Mouse (Mus musculus) inflammation-experienced regulatory T-cells, adult 6 months (primary cell): ENCODE data around the gene Ercc6. TPM values are rescaled to one million over a fixed set of nuclear protein-coding genes. Genes with fewer than 3 reads are reported as not detected.
A peak's percentile ranks its signal among the peaks of the same experiment; 100 is the strongest.

Experiments
- ATAC-seq: one replicate; pipeline ENCODE4 v1.8.0; 2017
- polyA plus RNA-seq, 3 experiments: library from polyadenylated mRNA; unstranded; fragments of 100-300 nt; shearing (Covaris generic); gene quantifications; one replicate each; pipeline ENCODE4 v1.2.1; 2017

Ercc6 gene
- polyA plus RNA-seq, 3 experiments from 2014 or later, result 4.3 to 8.8 (median 5.5) TPM

GRCm38 (mm10) chr14:32520400-32520926 lies 7.1 kb downstream of the Ercc6 start:
- no peak for ATAC-seq

DNA sequence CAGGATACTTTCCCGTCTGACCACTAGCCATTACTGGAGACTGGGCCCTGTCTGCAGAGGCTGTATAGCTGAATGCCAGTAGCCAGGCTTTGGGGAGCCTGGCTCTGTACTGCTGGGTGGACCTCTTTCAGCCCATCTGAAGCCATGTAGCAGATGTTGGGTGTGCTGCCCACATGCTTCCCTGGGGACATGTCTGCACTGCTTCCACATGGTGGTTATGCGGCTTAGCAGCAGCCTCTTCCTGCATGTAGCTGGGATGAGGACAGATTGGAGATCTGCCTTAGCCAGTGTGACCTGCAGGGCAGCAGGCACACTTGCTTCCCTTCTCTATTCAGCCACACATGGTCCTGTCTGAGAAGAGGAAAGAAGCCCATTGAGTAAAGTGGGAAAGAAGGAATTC lies 9.0 kb downstream of the Ercc6 start:
- ATAC-seq, result no peak

- no peak for ATAC-seq
Measured at GRCm38 (mm10) chr14:32524071-32524470, 10.8 kb downstream of the Ercc6 start.

- ATAC-seq, result no peak
Measured at GRCm38 (mm10) chr14:32525996-32526705, 12.8 kb downstream of the Ercc6 start.

- no peak for ATAC-seq
Measured at GRCm38 (mm10) chr14:32527211-32527610, 13.9 kb downstream of the Ercc6 start.

DNA sequence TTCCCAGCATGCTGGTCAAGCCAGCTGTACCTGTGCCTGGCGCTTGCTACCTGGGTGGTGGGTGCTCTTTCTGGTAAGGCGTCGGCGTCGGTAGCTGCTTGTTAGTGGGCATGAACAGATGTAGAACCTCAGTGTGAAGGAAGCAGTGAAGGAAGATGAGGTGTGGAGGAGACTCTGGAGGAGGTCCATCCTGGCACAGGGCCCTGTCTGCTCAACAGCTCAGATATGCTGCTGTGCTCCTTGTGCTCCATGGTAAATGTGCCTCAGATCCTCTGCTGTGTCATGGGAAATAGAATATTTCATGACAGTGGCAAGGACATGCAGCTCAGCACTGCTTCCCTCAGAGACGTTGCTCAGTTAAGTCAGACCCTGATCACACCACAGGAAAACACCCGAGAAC lies 15.7 kb downstream of the Ercc6 start:
- ATAC-seq, result no peak

DNA sequence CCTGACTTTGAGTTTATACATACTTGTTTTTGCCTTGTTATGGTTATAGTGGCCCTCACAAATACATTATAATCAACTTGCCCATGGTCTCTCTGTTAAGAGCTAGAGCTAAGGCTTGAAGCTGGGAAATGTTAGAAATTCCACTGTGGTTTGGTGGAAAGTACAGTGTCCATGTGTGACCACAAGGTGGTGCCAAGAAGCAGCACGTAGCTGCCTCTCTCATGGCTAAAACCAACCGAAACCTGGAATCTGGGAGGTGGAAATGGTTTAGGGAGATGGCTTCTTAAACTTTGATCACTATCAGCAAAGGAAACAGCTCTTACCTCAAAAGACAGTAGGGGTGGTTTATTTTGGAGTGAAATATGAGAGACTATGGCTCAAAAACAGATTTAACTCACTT lies 17.6 kb downstream of the Ercc6 start:
- ATAC-seq, result peak; percentile 44

GRCm38 (mm10) chr14:32531371-32531770 lies 18.1 kb downstream of the Ercc6 start:
- no peak for ATAC-seq

DNA sequence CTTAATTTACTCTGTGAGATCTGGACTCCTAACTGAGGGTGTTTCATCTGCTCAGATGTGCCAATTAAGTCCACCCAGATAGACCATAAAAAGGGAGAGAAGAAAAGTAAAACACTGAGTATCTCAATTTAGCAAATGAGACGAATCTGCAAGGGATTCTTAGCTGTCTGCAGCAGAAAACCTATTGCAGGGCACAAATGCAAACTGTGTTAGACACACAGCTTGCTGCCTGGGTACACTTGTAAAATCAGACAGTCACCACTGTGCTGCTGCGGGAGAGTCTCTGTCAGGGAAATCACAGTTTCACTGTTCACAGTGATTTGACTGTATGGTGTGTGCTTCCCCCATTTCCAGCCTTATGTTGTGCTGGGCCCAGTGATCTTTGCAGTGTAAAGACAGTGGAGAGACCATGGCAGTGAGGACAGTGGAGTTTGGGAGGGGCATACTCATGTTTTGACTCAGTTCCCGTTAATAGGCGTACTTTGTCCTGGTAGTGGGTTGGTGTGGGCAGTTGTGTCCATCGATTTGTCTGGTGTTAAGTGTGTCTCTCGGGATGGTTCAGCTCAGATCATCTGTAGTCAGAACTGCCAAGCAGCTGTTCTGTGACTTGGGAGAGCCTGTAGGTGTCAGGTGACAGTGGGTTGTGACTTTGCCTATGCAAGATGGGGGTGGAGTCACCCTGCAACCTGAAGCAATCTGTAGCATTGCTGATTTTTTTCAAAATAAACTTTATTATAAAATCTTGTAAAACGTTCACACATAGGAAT lies 19.2 kb downstream of the Ercc6 start:
- no peak for ATAC-seq

GRCm38 (mm10) chr14:32533148-32533520 lies 19.8 kb downstream of the Ercc6 start:
- ATAC-seq, result no peak

- ATAC-seq, result no peak
Measured at GRCm38 (mm10) chr14:32533656-32534055, 20.3 kb downstream of the Ercc6 start.

DNA sequence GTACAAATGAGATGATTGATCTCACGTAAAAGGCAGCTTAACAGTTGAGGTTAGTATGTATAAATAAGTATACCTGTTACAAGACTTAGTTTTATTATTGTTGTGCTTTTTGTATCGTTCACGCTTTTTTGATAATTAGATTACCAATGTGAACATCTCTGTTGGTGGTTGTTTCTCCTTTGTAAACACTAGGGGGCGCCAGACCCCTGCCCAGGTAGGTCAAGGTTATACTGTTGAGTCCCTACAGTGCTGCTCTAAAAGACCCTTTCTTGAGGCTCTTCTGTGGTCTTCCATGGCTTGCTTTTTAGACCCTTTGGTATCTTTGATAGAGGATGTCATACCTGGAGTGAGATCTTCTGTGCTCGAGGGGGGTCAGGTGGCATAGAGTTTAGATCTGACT lies 20.8 kb downstream of the Ercc6 start:
- peak; percentile 26 for ATAC-seq

DNA sequence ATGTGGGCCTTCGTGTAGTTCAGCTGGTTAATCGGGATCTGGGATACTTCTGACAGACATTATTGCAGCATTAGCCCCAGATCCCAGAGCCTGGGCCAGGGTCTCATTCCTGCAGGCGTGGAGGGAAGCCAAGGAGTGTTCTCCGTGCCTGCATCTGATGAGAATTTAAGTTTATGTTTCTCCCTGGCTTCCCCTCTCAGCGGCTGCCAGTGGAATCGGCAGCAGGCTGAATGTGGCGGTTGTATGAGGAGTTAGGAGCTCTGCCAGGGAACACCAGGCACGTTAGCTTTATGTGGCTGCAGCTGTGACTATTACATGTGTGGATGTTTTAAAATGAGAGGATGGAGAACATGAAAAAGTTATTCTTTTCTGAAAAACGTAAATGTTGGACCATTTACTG lies 23.4 kb downstream of the Ercc6 start:
- ATAC-seq, result no peak

- no peak for ATAC-seq
Measured at GRCm38 (mm10) chr14:32538115-32538514, 24.8 kb downstream of the Ercc6 start.

- no peak for ATAC-seq
Measured at GRCm38 (mm10) chr14:32543075-32543474, 29.8 kb downstream of the Ercc6 start.

DNA sequence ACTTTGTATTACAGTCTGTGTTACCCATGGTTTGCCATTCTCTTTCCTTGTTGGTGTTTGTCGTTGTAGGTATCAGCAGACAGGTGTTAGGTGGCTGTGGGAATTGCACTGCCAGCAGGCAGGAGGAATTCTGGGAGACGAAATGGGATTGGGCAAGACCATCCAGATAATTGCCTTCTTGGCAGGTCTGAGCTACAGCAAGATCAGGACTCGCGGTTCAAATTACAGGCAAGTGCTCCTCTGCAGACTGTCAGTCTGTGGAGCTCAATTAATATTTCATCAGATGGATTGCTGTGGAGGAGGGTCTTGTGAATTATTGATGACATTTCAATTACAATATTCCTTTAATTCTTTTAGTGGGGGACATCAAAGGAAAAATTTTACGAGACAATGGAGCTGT lies 33.4 kb downstream of the Ercc6 start:
- ATAC-seq, result no peak

- ATAC-seq, result no peak
Measured at GRCm38 (mm10) chr14:32551854-32552253, 38.5 kb downstream of the Ercc6 start.

DNA sequence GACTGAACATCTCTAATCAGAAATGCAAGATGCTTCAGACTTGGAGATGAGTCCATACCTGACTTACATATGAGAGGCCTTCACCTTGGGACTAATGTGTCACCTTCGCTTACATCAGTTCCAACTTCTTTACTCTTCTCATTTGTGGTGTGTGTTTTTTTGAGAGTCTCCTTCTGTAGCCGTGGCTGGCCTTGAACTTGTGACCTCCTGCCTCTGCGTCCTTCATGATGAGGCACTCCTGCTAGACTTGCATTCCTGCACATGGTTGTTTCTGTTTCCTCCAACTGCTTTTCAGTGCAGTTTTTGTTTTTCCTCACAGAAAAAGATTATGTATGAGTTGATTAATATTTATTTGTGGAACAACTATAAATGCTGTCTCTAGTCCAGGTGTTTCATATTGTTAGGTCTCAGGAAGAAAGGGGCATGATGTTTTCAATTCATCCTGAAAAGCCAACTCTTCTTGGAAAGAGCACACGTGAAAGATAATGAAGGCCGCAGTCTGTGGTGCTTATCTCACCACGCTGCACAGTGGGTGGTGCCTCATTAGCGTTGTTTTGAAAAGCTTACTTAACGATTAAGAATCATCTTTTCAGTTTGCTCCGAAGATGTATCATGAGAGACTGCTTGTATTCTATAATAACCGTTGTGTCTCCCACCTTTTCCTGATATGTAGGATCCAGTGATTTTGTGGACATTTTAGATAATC lies 40.0 kb downstream of the Ercc6 start:
- no peak for ATAC-seq

DNA sequence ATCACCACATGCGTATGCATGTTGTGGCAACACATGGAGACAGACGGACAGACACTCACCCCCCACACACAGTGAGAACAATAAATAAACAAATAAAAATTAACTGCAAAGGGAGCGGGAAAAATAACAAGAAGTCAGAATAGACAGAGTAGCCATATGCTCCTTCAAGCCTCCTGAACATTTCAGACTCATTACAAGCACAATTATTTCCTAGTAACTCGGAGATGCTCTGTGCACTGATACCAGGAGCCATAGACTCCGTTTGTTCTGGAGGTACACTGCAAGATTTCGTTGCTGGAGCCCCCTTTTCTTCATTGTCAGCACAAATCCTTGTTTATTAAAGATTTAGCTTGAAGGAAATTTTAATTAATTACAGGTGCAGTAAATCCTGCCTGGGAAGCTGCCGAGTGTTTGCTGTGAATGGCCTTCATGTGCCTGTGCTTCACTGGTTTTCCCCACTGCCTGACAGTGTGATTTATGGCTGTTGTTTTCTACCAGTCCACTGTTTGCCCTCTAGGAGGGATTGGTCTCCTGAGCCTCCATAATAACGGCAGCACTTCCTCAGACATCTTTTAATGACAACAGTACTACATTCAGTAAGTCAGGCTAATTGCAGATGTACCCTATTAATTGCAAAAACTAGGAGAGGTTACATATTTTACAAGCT lies 41.7 kb downstream of the Ercc6 start:
- no peak for ATAC-seq

DNA sequence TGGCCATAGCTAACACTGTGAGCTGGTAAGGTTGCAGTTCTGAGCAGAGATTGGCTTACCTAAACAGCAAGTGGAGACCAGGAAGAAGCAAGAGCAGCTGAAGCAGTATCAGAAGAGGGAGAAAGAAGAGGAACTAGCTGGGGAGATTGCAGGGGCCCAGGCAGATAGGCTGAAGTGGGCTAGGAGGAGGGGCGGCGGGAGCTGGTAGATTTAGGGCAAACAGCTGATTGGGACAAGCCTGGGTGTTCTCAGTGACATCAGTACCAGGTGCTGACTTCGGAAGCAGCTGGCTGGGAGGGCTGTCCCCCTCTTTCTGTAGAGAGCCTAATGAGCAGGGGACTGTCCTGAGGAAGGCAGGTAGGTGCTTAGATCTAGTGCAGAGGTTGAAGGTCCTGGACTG lies 48.1 kb downstream of the Ercc6 start:
- ATAC-seq, result no peak

GRCm38 (mm10) chr14:32563661-32564060 lies 50.3 kb downstream of the Ercc6 start:
- ATAC-seq, result no peak

DNA sequence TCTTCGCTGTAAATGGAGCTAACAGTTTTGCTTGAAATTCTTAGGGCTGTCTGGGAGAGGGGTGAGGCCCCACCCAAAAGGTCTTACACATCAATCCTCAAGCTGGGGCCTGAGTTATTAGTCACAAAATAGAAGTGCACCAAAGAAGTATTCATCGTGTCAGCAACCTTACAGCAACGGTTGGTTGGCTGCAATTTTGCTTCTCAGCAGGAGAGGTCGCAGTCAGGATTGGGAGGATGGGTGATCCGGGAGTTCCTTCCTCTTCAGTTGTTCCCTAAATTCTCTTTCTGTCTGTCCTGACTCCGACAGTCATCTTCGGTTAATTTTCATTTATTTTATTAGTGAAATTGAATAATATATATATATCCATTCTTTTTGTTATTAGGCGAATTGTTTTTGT lies 59.2 kb downstream of the Ercc6 start:
- ATAC-seq, result no peak

GRCm38 (mm10) chr14:32578420-32578819 lies 65.1 kb downstream of the Ercc6 start:
- no peak for ATAC-seq
